Mouse (Mus musculus): Measurements from ENCODE around the gene Fgfr2.

DNA sequence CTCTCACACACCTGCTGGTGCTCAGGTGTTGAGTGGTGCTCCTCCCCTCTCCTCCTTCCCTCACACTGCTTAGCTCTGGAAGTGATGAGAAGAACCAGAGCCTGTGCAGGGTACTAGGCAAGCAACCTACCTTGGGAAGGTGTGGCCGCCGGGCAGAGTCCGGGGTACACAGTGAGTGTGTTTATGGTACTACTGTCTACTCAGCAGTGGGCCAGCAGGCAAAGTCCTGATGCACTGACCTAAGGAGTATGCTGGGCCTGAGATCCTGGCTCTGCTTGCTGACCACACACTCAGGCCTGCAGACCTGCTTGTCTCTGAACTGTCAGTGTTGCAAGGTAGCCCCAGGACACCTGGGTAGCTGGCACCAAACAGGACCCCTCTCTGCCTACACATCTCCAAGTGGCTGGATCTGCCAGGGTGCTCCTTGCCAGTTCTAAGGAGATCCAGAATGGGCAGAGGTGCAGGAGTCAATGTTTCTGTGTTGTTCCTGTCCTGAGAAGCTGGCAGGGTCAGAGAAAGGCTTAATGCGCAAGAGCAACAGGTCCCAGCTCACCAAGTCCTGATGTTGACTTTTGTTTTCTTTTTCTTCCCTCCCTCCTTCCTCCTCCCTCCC is 2488.8 kb downstream of the Fgfr2 start:
- TF ChIP-seq CTCF (IDR thresholded peaks at IDR 0.05; ENCODE audit: control insufficient read depth, insufficient read depth, insufficient read length) (no peak), CEBPB (IDR thresholded peaks at IDR 0.05; ENCODE audit: low read depth) (no peak), USF1 (IDR thresholded peaks at IDR 0.05; ENCODE audit: low read depth) (no peak), MYOD1 (IDR thresholded peaks at IDR 0.05; ENCODE audit: control insufficient read depth, insufficient read length, low read depth) (no peak), MAX (IDR thresholded peaks at IDR 0.05) (no peak), MYOG (IDR thresholded peaks at IDR 0.05; ENCODE audit: control insufficient read depth, extremely low read depth, insufficient read length) (no peak)
